Mouse (Mus musculus): ENCODE results near the gene Cpm.
"Not testable (repeated sequence)": the region's sequence is repeated elsewhere in the genome, so short reads cannot be mapped to it uniquely, and the experiment has no call there.

The Cpm gene

DNA sequence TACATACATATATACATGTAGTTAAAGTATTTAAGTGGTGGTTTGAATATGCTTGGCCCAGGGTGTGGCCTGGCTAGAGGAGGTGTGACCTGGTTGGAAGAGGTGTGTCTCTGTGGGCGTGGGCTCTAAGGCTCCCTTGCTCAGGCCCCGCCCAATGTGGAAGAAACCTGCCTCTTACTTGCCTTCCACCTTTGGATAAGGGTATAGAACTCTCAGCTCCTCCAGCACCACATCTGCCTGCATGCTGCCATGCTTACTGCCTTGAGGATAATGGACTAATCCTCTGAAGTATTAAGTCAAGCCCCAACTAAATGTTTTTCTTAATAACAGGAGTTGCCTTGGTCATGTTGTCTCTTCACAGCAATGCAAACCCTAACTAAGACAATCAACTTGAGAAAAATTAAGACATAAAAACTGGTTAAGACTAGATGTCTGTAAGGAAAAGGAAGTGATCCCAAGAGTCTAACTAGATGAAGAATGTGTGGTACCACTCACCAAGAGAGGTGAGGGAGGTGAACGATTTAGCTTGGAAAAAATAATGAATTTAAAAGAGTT lies 68.3 kb downstream of the Cpm start:
- no peak for DNase-seq (ENCODE audit: extremely low read depth, low read depth)

DNA sequence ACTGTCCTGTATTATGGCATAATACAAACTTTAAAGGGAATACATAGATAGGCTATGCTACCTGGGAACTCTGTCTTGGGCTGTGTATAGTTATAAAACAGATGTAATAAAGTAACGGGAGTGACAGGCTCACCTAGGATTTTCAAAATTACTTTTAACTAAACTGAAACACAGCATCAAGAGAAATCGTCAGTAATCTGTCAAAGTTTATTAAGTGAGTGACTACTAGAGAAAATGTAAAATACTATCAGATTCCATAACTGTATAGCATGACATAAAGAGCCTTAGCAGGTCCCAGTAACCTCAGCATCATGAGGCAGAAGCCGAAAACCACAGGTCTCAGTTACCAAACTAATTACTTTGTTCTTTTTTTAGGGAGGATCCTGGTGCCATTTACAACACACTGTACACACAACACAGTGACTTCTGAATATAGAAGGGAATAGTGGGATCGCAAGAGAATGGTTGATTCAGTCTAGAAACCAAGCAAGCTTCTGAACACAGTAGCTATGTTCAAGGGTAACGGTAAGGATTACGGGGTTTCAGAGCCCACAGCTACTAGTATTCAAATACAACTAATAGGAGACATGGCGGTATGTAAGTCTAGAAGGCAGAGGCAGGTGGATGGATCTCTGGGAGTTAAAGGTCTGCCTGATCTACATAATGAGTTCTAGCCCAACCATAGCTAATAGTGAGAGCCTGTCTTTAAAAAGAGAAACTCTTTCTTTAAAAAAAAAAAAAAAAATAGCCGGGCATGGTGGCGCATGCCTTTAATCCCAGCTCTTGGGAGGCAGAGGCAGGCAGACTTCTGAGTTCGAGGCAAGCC lies 69.2 kb downstream of the Cpm start:
- DNase-seq (ENCODE audit: extremely low read depth, low read depth), result no peak

DNA sequence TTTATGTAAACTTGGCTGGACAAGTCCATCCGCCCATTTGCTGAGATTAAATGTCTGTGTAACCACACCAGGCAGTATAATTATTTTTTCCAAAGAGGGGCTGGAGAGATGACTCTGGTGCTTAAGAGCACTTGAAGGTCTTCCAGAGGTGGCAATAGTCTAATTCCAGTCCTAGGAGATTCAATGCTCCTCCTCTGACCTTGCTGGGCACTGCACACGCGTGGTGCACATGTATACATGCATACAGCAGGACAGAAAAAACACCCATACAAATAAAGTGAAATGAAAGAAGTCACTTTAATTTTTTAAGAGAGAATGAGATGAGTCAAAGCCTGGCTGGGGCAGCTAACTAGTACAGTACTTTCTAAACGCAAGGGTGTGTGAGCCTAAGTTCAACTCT lies 70.6 kb downstream of the Cpm start:
- DNase-seq (ENCODE audit: extremely low read depth, low read depth), result no peak

DNA sequence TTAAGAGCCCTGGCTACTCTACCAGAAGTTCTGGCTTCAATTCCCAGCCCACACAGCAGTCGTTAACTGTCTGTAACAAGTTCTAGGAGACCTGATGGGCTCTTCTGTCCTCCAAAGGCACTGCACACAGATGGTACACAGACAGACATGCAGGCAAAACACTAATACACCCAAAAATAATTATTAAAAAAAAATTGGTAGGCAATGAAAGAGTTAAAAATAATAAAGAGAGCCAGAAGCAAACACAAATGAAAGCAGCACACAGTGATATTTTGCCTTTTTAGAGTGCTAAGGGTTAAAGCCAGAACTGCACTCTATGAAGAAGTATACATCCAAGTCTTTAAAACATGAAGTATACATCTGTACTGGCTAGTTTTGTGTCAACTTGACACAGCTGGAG lies 71.2 kb downstream of the Cpm start:
- no peak for DNase-seq (ENCODE audit: extremely low read depth, low read depth)

DNA sequence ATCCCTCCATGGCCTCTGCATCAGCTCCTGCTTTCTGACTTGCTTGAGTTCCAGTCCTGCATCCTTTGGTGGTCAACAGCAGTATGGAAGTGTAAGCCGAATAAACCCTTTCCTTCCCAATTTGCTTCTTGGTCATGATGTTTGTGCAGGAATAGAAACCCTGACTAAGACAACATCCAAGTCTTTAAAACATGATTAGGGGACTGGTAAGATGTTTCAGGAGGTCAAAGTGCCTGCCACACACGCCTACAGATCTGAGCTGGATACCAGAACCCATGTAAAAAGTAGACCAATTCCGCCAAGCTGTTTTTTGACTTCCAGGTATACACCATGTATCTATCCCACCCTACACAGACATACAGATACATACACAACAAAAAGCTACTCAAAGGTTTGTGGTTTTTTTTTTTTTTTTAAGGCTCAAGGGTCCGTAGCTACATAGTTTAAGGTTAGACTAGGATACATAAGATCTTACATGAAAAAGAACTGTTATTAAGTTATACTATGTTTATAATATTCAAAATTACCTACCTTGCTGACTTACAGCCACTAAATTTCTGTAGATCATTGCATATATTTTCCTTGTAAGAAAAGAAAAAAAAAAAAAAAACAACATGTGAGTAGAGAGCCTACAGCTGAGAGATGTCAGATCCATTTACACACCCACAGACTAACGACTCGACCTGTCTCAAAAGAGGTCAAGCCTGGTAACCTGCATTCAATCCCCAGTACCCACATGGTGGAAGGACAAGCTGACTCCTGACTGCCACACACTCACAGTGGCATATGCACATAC lies 71.9 kb downstream of the Cpm start:
- DNase-seq (ENCODE audit: extremely low read depth, low read depth), result no peak

DNA sequence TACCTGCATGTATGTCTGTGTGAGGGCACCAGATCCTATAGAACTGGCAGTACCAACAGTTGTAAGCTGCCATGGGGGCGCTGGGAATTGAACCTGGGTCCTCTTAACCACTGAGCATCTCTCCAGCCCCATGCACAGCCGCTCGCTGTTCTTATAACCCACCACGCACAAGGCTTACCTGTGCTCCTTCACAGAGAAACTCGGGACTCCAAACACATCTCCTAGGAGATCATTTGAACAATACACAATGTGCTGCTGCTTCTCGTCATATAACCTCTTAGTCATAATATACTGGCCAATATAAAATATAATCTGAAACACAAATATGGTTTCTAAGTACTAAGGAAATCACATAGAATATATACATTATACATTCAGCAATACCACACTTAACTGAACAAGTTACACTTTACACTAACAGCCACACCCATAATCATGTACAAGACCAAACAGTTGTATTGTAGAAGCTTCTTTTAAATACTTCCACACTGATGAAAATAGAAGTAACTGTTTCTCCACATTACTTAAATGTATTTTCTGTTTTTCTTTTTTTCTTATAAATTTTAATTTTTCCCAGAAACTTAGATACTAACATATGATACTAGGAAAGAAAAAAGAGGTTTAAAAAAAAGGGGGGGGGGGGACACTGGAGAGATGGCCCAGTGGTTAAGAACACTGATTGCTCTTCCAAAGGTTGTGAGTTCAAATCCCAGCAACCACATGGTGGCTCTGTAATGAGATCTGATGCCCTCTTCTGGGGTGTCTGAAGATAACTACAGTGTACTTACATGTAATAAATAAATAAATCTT lies 72.9 kb downstream of the Cpm start:
- no peak for DNase-seq (ENCODE audit: extremely low read depth, low read depth)

DNA sequence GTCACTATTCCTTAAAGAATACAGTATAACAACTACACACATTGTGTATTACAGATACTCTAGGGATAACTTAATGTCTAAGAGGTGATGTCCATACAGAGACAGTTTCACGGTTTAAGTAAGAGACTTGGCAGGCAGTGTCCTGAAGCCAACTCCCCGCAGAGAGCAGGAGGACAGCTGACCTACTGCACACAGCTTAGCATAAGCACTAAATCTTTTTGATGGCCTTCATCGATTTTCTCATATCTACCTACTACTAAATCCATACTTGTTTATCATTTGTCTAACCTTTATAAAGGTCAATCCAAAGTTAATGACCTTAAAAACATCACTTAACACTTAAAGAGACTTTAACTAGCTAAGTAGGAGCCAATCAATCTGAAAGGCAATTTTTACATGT lies 74.2 kb downstream of the Cpm start:
- DNase-seq (ENCODE audit: extremely low read depth, low read depth), result no peak

DNA sequence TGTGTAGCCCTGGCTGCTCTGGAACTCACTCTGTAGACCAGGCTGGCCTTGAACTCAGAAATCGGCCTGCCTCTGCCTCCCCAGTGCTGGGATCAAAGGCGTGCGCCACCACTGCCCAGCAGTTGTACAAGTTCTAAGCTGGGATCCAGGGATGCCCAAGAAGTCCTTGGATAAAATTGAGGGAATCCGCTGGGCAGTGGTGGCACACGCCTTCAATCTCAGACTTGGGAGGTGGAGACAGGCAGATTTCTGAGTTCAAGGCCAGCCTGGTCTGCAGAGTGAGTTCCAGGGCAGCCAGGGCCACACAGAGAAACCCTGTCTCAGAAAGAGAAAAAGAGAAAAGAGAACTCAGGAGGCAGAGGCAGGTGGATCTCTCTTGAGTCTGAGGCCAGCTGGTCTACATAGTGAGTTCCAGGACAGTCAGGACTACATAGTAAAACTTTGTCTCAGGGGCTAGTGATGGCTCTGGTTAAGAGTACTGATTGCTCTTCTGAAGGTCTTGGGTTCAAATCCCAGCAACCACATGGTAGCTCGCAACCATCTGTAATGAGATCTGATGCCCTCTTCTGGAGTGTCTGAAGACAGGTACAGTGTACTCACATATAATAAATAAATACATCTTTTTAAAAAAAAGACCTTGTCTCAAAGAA lies 75.1 kb downstream of the Cpm start:
- DNase-seq (ENCODE audit: extremely low read depth, low read depth), result not testable (repeated sequence)

DNA sequence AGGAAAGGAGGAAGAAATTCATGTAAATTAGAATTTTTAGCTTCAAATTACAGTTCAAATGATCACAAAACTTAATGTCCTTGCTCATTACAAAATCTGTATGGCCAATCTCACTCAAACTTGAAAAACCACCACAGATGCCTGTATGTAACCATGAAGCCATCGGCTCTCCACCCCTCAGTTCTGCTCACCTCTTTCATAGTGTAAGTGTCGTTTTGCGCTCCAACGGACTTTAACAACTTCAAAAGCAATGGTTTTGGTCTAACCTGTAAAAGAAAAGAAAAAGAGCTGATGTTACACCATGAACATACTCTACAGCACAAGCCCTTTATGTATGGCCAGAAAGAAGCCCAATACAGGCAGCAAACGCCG lies 75.7 kb downstream of the Cpm start:
- DNase-seq (ENCODE audit: extremely low read depth, low read depth), result no peak

DNA sequence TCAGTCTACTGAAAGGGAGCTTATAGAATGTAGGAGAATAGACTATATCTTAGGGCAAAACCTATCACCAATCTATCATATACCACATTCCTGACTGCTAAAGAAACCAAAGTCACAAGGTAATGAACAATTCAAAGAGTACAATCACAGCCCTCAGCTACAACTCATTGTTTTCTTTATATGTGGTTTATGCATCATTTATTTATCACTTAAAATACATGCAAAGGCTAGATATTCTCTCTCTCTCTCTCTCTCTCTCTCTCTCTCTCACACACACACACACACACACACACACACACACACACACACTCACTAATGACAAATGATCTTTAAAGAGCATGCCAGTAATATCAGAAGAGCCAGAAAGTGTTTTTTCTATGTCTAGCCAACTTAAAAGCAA lies 76.5 kb downstream of the Cpm start:
- DNase-seq (ENCODE audit: extremely low read depth, low read depth), result no peak

DNA sequence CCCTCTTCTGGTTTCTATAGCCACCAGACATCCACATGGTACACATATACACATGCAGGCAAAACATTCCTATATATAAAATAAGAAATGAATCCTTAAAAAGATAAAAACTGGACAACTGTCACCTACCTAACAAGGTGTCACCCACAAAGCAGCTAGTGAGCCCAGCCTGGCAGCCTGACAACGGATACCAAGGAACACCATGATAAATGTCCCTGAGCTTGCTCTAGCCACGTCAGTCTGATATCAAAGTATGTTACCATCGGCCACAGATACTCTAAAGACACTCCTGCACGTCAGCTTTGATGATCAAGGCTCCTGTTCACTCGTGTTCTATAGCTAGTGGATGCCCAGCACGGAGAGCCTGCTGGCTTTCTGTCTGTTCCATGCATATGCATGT lies 77.1 kb downstream of the Cpm start:
- no peak for DNase-seq (ENCODE audit: extremely low read depth, low read depth)

DNA sequence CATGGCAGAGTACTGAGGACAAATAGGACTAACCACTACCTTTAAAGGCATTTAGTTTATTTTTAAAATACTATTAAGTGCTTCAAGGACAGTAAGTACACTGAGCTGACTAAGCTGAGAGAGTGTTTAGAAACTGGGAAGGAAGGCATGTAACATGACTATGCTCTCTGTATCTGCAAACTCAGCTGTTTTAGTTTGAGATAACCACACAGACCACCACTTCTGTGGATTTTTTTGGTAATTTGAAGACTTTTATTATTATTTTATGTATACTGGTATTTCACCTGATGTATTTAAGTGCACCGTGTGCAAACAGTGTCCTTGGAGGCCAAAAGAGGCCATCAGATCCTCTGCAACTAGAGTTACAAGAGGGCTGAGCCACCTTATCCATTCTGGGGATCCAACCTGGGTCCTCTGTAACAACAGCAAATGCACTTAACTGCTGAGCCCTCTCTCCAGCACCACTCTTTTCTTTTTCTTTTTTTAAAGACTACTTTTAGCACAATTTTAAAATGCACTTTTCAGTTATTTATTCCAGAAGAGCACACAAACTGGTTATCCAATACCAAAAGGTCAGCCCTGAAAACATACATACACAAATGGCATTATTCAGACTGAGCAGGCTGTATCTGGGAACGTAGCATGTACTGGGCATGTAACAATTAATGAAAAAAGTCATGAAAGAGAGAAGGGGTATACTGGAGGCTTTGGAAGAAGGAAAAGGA lies 78.0 kb downstream of the Cpm start:
- no peak for DNase-seq (ENCODE audit: extremely low read depth, low read depth)

DNA sequence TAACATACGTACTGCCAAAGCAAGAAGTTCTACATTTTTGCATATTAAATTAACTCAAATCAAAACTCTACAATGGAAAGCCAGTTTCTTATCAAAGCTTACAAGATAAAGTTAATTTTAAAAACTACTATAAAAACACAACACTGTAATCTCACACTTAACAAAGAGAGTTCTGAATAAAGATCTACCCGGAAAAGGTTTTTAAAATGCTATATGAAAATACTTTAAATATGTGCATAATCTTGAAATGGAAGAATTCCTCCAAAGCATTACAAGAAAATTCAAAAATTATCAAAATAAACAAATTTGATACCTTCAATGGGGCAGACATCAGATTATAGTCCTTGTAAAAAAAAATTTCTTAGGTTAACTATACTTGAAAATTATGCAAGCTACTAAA lies 79.1 kb downstream of the Cpm start:
- no peak for DNase-seq (ENCODE audit: extremely low read depth, low read depth)

DNA sequence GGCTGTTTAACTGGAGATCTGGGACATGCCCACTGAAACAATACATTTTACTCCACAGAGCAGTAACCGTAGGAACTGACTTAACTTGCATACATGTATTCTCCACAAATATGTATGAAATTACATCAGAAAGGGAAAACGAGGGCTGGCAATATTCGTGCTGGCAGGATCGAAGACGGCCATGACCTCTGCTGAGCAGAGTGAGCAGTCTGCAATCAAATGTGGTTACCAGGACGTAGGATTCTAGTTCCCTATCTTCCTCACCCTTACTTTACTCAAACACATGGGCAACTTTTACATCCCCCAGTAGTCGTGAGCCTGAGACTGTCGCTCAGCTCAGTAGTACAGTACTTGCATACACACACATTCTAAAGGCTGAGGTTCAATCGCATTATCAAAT lies 79.6 kb downstream of the Cpm start:
- DNase-seq (ENCODE audit: extremely low read depth, low read depth), result peak; percentile 57

DNA sequence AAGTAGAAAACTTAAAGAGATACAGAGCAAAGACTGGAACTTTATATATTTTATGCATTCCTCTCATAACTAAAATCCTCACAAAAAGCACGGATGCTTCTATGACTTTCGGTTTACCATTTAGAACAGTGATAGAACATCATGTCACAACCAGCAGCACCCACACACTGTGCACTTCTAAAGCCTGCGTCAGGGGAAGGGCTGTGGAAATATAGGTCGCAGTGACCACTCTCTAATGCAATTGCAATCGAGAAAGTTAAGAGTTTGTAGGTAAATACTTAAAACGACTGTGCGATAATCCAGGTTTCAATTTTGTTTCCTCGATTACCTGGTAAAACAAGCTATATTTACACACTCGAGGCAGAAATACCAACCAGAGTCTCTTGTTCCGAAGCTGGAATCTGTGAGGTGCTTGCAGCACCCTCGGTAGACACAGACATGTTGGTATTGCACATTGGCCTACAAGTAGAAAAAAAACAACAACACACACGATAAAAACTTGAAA lies 80.1 kb downstream of the Cpm start:
- DNase-seq (ENCODE audit: extremely low read depth, low read depth), result no peak

DNA sequence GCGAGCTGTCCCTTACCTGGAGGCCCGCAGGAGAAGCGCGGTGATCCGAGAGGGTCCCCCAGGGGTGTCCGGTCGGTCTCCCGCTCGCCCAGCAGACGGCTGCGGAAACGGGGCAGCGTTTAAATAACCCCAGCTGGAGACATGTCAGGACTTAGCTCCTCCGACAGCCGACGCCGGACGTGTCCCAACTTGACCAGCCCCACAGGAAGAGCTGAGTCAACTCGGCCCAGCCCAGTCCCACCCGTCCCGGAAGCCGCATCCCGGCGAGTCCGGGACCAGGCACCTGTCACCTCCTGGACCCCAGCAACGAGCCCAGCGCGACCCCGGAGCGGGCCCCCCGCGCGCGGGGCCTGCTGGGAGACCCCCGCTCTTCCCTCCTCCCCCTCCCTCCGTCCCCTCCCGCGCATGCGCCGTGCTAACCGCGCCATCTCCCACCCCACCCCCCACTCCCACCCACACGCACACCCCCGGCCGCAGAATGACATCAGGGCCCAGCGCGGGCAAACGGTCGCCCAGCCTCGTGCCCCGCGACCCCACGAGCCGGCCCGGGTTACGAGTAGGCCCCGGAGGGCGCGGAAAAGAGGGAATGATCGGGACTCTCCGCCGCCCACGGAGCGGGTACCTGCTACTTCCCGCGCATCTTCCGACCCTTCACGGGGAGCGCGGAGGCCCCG lies 80.8 kb downstream of the Cpm start:
- DNase-seq (ENCODE audit: extremely low read depth, low read depth), result peak; percentile 33

DNA sequence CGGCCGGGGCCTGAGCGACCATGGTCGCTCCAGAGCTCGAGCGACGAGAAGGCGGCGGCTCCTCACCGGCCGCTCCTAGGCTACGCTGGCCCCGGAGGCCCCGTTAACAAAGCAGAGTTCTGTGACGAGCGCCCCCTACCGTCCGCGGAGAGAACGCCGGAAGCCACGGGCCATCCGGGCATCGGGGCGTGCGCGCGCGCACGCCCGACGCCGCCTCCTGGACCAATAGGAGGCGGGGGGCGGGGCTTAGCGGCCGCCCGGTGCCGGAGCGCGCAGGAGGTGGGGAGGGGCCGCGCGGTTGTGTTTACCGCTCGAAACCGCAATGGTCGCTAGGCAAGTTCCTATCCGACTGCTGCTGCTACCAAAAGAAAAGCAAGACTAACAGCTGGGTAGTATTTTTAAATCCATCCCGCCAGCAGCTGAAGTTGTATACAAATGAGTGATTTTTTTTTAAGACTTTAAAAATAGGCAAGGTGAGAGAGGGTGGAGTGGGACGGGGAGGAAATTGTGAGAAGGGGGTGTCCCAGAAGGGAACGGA lies 81.4 kb downstream of the Cpm start, which contains the start of gene Mdm2:
Gene Mdm2 (minus strand): TSS at position 155 of the 538 bp plus-strand sequence.
- peak; percentile 67 for DNase-seq (ENCODE audit: extremely low read depth, low read depth)

DNA sequence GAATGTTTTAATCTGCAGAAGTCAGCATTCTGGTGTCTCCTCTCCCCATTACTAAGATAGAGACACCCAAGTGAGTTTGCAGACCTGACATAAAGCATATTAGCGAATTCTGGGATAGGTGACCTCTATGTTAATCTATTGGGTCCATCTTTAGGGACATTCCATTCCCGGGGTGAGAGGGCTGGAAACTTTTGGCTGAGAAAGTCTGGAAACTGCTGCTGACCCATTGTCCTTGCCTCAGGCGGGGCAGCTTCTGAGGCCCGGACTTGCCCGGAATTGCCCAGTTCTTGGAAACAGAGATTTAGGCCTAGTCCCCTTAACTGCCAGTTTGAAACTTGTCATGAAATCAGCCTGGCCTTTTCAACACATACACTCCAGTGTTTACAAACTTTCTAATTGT lies 82.1 kb downstream of the Cpm start:
- no peak for DNase-seq (ENCODE audit: extremely low read depth, low read depth)

DNA sequence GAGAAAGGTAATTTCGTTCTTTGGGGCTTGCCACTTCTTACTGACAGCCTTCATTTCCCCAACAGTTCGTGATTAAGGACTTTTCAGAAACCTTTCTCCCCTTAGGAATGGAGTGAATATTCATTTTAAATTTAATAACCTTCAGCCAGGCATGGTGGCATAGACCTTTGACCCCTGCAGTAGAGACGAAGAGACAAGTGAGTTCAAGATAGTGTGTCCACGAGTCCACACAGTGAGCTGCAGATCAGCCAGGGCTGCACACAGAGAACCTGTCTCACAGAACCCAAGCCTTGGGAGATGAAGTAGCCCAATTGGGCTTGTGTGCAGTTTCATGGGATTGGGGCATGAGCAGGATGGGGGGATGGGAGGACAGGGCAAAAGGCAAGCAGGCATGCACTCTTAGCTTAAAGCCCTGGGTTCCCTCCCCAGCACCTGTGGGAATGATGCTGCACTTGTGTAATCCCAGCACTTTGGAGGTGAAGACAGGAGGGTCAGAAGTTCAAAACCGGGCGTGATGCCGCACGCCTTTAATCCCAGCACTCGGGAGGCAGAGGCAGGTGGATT lies 83.0 kb downstream of the Cpm start:
- no peak for DNase-seq (ENCODE audit: extremely low read depth, low read depth)
